Mouse (Mus musculus) spleen, adult 18-20 months (tissue): ENCODE data around the gene Lsm11.

Experiments used
- DNase-seq, 2 experiments: peaks; one replicate each; pipeline ENCODE4 v3.0.0; 2022; ENCODE audit warnings: mixed read lengths in 2 of 2

Gene Lsm11

DNA sequence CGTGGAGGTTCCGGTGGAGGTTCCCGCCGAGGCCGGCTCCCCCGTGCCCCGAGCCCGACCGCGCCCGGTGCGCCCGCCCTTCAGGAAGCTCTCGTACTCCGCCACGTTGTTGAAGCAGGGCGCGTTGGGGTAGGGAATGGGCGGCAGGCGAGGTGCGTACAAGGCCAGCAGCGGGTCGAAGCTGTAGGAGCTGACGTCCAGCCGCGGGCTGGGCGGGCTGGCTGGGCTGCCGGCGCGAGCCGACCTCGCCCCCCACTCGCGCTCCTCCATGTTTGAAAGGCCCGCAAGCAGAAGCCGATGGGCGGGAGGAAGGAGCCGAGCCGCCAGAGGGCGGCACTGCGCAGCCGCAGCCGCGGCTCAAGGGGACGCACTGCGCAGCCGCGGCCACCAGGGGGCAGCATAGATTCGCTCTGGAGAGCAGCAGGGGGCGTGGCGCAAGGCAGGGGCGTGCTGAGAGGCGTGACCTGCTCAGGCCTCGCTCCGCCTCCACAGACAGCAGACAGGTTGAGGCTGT, at the start of gene Lsm11:
Lsm11 (minus strand) TSS at position 293 of the 514 bp plus-strand sequence.
- DNase-seq, result peak; percentile 95 to 99

DNA sequence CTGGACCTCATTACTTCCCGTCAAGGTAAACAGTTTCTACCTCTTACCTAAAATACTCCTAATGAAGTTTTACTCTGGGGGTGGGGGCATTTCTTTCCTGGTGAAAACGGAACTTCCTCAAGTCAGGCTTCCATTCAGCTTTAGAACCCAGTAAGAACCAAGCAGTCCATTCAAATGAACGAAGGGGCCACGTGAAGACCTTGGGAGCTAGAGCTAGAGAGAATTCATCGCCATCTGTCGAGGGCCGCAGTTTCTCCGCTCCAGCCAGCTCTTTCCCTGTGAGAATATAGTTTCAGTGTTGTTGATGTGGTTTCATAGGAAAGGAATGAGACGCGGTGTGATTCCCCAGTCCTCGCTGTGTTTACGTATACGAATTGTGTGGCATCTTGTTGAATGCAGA, 47.4 kb upstream of the Lsm11 start:
- DNase-seq, result no peak

DNA sequence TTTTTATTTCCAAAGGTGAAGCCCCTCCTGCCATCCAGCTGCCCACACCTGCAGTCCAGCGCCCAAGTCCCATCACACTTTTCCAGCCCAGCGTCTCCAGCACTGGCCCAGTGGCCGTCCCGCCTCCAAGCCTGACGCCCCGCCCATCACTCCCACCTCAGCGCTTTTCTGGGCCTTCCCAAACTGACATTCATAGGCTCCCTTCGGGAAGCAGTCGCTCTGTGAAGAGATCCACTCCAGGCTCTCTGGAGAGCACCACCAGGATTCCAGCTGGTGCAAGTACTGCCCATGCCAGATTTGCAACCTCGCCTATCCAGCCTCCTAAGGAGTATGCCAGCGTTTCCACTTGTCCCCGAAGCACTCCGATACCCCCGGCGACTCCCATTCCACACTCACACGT, 46.9 kb upstream of the Lsm11 start:
- no peak for DNase-seq

DNA sequence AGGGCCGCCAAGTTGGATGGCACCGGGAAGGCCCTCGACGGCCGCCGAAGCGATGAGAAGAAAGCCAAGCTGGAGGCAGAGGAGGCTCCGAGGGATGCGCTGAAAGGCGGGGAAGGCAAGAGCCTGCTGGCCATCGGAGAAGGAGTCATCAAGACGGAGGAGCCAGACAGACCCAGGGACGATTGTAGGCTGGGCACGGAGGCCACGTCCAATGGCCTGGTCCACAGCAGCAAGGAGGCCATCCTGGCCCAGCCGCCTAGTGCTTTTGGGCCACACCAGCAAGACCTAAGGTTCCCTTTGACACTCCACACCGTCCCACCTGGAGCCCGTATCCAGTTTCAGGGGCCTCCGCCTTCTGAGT, 36.1 kb upstream of the Lsm11 start:
- no peak for DNase-seq

DNA sequence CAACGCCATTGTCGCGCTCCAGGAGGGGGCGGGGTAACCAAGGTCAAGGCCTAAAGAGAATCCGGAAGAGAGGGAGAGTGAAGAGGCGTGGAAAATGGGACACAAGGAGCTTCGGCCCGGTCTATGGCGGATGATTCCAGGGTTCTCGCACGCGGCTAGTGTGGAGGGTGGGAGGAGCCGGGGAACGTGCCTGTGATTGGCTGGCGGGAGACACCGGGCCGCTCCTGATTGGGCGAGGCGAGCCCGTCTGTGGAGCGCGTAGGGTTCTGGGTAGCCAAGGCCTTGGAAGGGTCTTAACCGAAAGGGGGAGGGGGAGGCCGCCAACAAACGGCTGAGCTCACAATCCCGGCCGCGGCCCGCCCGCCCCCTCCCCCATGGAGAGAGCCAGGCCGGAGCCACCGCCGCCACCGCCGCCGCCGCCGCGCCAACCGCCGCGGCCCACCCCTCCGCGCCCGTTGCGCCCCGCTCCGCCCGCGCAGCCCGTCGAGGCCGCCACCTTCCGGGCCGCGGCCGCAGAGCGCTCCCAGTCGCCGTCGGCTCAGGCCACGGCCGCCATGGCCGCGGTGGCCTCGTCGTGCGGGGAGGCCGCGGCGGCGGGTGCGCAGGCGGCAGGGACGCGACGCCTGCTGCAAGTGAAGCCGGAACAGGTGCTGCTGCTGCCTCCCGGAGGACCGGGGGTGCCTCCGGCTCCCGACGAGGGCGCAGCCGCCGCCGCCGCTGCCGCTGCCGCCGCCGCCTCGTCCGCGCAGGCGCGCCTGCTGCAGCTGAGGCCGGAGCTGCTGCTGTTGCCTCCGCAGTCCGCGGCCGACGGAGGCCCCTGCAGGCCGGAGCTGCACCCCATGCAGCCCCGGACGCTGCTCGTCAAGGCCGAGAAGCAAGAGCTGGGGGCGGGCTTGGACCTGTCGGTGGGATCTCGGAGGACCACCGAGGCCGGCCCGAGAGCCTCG, 35.5 kb upstream of the Lsm11 start, which contains the start of gene Sox30:
Sox30 (plus strand) TSS at position 365 of the 947 bp plus-strand sequence.
- peak; percentile 28 to 43 for DNase-seq

DNA sequence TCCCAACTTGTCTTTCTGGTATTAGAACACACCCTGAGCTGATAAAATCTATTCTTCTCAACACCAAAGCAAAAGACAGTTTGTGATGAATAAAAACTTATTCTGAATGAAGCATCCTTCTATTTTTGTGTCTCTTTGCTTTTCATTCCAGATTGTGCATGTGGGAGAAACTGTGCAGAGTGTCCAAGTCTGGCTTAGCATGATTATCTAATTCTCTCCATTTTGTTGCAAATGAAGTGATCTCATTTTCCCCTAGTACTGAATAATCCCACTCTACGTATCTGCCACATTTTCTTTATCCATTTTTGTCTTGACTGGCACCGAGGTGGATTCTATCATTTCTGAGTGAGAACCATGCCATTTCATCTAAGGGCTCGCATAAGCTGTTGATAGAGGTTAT, 31.3 kb upstream of the Lsm11 start:
- DNase-seq, result no peak

DNA sequence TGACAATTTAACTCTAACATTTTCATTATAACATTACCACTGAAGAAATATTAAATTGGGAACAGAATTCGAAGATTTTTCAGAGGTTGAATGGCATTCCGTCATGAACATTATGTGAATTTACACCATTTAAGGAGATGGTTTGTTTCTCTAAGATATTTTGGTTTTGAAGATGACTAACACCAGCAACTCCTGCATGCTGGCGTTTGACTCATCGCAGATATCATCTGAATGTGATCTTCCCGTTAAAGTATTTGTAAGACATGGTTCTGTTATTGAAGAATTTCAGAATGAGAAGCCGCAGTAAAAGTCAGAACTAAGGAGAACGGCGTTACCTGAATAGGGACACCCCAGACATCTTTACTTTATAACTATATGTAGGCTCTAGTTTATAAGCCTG, 29.7 kb upstream of the Lsm11 start:
- no peak for DNase-seq

DNA sequence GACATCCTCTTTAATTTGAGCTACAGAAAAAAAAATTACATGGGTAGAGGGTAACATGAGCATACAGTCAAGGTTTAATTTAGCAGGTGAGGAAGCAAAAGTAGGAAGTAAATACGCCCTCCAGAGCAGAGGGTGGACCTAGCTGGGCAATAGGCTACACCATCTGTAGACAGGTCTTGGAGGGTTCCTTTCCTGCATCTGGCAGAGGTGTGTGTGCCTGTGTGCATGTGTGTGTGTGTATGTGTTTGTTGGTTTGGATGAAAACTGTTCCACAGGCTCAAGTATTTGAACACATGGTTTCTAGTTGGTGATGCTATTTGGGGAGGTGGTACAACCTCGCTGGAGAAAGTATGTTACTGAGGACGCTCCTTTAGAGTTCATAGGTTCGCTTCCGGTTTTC, 28.9 kb upstream of the Lsm11 start:
- no peak for DNase-seq

DNA sequence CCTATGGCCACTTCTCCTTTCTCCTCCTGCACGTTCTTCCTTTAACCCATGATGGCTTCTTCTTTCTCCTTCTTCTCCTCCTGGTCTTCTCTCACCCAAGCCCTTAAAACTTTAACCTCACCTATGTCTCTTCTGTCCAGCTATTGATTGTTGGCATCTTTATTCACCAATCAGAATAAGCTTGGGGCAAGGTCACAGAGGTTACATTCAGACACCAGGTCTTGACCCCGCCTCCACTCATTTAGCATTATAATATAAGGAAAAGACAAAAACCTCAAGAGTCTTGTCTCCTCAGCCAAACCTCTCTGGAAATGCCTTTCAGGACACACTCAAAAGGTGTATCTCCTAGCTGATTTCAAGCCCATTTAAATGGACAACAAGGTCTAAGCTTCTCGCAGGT, 23.7 kb upstream of the Lsm11 start:
- DNase-seq, result no peak

DNA sequence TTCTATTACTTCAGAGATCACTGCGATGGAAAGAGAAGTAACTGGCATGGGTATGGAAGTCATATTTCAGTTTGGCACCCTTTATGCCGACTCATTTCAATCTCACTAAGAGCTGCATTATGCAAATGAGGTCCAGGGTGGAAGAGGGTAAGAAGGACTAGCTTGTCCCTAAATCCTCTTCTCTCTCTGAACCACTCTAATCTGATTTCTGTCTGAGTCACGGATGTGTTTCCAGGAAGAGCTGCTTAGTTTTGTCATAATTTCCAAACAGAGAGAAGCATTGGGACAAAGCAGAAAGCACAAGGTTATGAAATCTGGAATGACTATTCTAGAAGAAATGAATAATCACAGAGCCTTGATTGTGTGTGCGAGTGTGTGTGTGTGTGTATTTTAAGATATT, 22.2 kb upstream of the Lsm11 start:
- DNase-seq, result no peak

DNA sequence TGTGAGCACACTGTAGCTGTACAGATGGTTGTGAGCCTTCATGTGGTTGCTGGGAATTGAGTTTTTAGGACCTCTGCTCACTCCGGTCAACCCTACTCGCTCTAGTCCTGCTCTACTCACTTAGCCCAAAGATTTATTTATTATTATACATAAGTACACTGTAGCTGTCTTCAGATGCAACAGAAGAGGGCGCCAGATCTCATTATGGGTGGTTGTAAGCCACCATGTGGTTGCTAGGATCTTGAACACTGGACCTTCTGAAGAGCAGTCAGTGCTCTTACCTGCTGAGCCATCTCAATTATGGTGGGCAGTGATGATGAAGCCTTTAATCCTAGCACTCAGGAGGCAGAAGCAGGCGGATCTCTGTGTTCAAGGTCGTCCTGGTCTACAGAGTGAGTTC, 15.3 kb upstream of the Lsm11 start:
- peak in 1 of 2 experiments; percentile 18 for DNase-seq

DNA sequence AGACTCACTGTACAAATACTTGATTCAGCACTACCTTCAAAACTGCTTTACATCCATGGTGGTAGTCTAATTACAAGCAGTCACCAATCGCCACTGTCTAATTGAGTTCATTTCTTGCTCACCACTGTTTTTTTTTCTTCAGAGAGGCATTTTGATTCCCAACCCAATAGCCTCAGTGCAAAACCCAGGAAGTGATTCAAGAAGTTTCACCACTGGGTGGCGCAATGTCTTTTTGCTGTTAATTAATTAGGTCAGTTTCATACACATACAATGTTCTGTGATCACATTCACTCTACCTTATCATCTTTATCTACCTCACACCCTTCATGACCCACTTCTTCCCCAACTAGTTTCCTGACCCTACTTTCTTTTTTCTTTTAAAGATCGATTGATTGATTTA, 14.9 kb upstream of the Lsm11 start:
- peak in 1 of 2 experiments; percentile 30 for DNase-seq

DNA sequence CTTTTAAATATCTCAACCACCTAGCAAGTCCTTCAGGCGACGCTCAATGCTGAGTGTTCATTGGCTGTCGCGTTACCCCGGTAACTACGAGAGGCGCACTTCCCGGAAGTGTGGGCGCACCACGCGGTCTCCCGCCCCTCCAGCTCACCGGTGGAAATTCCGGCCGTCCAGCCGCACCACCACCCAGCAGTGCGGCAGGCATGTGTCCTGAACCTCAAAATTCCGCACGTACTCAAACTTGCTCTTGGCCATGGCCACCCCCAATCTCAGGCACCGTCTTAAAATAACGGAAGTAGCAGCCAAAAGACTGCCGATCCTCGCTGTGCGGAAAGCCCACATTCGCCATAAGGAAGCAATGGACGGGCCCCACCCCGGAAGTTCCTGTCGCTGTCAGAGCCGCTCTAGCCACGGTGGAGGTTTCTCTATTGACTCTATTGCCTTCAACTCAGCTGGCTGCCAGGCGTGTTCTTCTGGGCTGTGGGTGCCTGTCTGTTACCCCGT, 10.4 kb upstream of the Lsm11 start, which contains the start of gene Thg1l:
Thg1l (minus strand) TSS at position 368 of the 501 bp plus-strand sequence.
- DNase-seq, result peak; percentile 83 to 88

DNA sequence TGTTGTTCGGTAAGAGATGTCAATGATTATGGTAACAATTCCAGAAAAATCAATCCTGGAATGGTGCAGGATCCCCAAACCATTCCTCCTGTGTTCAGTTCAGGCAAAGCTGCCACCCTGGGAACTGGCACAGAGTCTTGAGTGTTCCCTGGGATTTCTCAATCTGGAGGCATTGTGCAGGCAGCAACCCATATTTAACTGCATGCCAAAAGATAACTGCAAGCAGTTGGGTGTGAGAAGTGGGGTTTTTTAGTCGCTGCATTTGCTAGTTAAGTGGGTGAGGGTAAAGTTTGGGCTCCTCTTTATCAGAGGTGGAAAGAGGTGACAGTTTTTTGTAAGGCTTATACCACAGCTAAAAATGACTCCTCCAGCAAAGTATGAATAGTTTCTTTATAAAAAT, 2.8 kb upstream of the Lsm11 start:
- DNase-seq, result no peak

DNA sequence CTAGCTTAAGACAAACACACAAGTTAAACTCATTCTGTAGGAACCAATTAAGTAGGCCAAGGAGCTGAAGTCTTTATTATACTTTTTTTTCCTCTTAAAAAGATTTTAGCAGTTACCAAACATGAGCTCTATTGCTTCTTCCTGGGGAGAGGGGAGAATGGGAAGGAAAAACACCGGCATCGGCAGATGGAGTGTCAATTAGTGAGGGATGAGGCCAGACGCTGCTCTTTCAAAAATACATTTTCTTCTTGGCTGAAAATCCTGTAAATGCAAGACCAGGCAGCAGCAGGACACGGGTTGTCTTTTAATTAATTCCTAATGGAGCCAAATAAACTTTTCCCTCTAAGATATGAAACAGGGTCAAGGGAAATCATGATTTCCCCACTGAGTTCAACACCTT, 2.1 kb upstream of the Lsm11 start:
- no peak for DNase-seq

DNA sequence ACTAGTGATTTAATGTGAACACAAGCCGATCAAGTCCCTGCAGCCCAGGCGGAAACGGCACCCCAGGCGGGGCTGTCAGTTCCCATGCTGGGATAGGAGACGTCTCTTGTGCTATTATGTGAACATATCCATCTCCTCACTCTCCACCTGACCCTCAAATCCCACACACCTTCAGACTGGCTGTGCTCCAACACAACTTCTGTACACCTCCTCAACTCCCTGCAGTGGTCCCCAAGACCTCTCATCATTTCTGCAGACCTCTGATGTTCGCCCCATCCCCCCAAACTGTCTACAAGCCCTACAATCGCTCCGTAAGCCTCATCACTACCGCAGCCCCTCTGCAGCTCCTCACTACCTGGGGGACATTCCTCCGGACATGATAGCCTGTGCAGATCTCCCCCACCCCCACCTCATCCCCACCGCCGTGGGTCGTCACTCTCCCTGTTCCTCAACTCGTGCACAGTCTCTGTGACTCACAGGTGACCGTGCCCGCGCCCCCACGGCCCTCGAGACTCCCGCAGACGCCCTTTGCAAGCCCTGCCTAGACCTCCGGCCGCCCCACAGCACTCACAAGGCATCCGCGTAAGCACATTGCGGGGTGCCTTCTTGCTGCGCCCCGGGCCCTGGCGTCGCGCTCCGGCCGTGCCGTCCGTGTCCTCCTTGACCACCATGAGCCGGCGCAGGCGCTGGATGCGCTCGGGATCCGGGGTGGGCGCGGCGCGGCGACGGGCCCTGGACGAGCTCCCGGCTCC, 668 bp downstream of the Lsm11 start:
- DNase-seq, result no peak

DNA sequence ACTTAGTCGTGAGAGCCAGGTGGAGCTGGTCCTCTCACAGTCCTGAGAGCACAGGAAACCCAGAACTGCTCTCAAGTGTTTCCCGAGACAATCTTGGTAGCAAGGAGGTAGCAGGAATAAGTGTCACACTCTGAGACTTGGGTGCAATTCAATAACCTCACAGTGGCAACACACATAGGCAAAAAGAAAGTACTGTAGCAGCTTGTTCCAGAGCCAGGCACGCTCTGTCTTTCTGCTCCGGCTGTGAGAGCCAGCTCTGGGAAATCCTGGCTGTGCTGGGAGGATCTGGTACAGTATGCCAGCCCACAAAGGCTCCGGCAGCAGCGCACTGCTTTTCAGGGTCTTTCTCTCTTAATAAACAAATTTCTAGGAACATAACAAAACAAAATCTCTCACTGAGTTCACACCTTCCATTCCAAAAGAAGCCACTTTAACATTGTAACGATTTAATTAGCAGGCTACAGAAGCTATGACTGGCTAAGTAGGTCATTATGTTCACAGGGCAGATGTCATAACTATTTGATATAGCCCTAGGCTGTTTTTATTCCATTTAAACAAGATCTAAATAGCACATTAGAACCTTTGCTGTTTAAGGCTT, 1.5 kb downstream of the Lsm11 start:
- no peak for DNase-seq

DNA sequence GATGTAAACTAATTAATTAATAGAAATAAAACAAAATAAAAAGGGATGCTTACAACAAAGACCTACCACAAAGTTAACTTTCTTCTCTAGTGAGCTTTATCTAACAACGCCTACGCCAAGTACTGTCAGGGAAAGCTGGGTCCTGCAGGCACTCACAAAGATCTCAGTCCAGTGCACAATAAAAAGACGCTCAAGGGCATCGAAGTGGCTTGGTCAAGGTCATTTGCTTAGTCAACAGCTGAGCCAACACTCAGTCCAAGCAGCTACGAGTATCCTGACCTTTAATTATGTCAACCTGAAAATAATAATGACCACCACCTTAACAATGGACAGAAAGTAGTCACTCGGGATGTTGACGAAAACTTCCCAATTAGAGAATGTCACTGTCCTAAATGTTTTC, 2.5 kb downstream of the Lsm11 start:
- DNase-seq, result no peak

DNA sequence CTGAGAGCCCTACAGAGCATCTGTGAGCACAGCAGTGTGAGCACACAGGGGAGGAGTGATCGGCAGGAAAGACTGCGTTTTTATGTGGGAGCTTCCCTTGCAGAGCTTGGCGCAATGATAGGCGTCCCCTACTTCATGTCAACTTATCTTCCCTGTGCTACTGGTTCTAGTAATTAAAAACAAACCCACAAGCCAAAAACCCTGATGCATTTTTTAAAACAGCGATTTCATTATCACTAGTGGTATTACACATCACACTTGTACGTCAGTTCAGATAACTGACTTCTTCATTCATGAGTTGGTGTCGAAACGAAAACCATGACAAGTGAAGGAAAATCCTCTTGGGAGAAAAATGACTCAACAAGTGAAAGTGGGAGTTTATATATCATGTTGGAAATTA, 5.8 kb downstream of the Lsm11 start:
- DNase-seq, result no peak

DNA sequence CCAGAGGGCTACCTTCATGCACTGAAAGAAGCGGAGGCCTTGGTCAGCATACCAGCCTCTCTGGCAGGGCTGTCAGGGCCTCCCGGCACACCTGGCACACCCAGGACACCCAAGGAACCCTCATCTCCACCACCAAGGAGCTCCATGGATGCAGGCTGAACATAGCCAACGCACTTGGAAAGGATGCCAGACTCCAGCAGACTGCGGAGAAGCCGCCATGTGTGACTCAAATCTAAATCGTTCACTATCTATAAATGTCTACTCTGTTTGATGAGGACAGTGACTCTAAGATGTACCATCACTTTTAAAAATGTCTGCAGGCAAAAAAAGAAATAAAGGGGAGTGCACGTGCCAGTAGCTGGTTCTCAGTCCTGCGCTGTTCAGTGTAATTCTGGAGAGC, 7.3 kb downstream of the Lsm11 start:
- no peak for DNase-seq

DNA sequence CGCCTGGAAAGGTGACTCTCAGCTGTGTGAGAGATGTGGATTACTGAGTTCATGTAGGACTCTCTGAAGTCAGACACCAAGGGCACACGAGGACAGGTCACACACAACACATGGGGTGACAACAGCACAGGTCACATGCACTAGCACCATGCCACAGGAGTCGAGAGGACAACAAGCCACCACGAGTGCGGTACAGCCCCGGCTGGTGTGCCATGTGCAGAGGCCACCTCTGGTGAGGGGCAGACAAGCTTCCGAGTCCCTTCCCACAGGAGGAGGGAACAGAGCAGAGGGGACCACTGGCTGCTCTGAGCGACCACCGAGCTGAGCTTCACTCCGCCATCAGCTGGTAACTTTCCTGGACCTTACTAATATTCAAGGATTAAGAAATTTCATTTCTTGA, 12.0 kb downstream of the Lsm11 start:
- DNase-seq, result no peak

DNA sequence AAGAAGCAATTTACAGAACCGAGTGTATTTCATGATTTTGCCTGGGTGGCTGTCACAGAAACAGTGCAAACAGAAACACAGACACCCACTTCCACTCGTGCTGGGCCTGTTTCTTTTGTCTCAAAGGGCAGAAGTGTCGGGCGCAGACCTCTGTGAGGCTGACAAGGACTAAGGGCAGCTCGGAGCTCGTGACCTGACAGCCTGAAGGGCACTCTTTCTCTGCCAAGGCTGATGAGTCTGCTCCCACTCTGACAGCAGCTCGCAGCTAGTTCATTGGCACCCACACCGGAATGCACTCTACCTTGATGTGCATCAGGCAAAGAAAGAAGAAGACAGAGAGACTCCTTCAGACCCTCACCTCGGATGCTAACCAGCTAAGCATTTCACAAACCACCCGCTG, 15.2 kb downstream of the Lsm11 start:
- DNase-seq, result no peak

DNA sequence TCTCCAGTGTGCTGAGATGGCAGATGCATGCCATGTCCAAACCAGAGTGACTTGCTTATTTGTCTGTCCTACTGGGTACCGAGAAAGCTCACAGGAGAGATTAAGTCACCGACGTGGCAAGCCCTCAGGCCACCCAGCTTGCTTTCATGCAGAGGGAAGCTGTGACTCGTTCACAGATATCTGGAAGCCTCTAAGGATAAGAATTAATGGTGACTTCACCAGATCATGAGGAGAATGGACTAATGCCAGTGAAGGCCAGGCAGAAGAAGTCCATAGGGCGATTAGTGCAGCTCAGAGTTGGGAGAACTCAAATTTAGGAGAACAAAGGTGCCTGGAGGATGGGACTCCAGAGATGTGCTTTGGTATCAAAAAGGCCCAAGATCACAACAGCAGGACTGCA, 17.3 kb downstream of the Lsm11 start:
- no peak for DNase-seq
